Mouse (Mus musculus) layer of hippocampus, adult 11-12 months (tissue): ENCODE data around the gene Vps54.
"Not testable (repeated sequence)": the region's sequence is repeated elsewhere in the genome, so short reads cannot be mapped to it uniquely, and the experiment has no call there.

Source experiments
- DNase-seq: peaks from one replicate; pipeline ENCODE4 v3.0.0; 2022; ENCODE audit warnings: low spot score

Vps54 gene

DNA sequence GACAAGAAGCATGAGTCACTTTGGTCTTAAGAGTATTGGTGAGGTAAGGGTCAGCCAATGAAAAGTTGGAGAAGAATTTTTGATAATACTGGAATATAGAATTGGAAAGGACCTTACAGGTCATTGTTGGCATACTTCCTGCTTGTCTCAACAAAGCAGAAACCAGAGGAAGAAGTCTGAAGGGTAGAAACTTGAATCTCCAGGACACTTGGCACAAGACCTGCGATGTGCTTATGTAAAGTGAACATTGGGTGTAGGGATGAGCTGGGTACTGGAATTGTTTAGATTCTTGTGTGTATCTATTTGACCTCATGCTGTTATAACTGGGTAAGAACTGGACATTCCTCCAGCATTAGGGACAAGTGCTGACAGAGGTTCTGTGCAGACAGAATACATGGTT lies 2.3 kb downstream of the Vps54 start:
- DNase-seq, result no peak

- DNase-seq, result no peak
These were observed 8.3 kb downstream of the Vps54 start for GRCm38 (mm10) chr11:21247203-21247865.

DNA sequence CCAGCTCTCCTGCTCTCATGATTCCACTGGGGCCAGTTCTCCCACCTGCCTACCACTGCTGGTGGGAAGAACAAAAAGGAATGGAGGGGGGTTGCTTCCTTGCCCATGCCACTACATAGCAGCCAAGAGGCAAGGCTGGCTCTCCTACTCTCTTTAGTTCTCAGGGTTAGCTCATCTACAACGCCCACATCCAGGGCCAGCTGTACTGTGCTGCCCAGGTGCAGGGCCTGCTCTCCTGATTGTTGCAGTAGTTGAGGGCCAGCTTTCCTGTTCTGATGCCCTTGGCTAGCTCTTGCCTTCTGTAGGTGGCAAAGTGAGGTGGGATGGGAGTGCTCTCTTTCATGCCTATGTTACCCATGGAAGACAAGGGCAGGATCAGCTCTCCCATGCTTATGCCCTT lies 8.9 kb downstream of the Vps54 start:
- no peak for DNase-seq

DNA sequence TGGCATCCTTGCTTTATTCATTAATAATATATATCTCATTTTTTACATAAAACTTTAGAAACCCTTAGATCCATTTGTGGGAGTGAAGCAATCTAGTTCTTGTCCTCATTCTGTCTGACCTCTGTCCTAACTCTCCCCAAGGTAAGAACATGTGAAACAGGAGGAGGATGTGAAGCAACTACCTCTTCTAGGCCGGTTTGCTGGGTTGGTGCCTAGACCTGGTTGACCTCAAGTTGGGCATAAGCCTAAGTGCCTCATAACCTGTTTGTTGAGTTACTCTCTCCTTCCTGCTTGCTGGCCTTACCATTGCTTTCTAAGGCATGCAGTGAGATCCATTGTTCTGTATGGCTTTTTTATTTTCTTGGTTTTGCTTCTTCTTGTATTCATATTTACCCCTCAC lies 11.3 kb downstream of the Vps54 start:
- DNase-seq, result no peak

- DNase-seq, result not testable (repeated sequence)
These were observed 19.5 kb downstream of the Vps54 start for GRCm38 (mm10) chr11:21258611-21259010.

- DNase-seq, result no peak
These were observed 26.3 kb downstream of the Vps54 start for GRCm38 (mm10) chr11:21265423-21265822.

- no peak for DNase-seq
These were observed 37.1 kb downstream of the Vps54 start for GRCm38 (mm10) chr11:21276151-21276550.

GRCm38 (mm10) chr11:21286391-21286790 lies 47.3 kb downstream of the Vps54 start:
- no peak for DNase-seq

DNA sequence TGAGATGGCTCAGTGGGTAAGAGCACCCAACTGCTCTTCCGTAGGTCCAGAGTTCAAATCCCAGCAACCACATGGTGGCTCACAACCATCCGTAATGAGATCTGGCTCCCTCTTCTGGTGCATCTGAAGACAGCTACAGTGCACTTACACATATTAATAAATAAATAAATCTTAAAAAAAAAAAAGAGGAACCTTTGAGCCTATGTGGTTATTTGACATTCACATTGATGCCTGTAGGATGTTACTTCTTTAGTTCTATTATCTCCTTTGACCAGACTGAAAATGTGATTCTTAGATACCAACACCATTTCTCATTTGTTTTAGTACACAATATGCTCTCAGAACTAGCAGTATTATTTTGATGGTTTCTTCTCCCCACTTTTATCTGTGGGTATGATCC lies 49.1 kb downstream of the Vps54 start:
- DNase-seq, result not testable (repeated sequence)

- DNase-seq, result no peak
These were observed 56.4 kb downstream of the Vps54 start for GRCm38 (mm10) chr11:21295486-21295885.

GRCm38 (mm10) chr11:21303619-21304018 lies 64.5 kb downstream of the Vps54 start:
- DNase-seq, result no peak

DNA sequence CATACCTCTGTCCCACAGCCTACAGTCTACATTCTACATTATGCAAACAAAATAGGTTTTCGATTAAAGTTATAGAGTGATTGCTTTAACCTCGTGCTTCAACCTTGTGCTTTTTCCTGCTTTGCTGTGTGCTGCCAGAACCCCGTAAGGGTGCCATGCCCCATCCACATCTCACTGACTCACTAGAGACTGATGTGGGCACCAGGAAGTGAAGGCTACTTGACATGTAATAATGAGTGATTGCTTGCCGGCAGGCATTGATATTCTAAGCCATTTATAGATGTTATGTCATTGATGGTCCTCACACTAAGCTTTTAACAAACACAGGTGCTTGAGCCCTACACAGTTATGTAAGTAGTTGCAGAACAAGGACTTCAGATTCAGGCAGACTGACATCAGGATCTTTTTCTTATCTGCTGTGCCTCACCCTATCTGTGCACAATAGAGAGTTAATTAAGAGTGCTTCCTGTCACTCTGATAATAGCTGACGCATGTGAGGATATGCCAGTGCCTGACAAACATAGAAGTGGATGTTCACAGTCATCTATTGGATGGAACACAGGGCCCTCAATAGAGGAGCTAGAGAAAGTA lies 68.1 kb downstream of the Vps54 start:
- no peak for DNase-seq

DNA sequence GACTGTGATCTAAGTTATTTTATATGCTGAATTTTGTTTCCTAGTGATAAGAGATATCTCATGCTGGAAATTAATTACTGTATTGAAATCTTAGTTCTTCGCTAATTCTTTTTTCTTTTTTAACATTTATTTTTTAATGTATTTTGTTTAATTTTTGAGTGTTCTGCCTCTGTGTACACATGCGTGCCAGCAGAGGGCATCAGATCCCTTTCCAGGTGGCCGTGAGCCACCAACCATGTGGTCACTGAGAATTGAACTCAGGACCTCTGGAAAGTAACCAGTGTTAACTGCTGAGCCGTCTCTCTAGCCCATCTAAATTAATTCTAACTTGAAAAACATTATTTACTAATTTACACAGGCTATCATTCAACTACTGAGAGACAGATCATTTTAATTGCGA lies 69.0 kb downstream of the Vps54 start:
- no peak for DNase-seq

GRCm38 (mm10) chr11:21309516-21309915 lies 70.4 kb downstream of the Vps54 start:
- DNase-seq, result no peak

- no peak for DNase-seq
These were observed 75.0 kb downstream of the Vps54 start for GRCm38 (mm10) chr11:21313922-21314657.

DNA sequence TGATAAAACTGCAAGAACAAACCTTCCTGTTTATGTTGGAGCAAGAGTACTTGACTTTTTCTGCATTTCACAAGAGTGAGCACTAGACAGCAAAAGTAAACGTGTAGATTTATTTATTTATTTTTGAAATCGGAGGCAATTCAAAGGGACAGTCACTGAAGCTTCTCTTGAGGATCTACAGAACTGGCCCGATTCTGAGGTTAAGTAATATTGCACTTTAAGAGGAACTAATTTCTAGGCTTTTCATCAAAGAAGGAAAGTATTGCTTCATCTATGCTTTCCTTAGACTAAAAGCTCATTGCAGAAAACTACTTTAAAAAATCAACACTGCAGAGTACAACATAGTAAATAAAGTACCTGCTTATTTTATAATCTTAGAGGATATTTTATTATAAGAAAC lies 82.5 kb downstream of the Vps54 start:
- DNase-seq, result no peak

DNA sequence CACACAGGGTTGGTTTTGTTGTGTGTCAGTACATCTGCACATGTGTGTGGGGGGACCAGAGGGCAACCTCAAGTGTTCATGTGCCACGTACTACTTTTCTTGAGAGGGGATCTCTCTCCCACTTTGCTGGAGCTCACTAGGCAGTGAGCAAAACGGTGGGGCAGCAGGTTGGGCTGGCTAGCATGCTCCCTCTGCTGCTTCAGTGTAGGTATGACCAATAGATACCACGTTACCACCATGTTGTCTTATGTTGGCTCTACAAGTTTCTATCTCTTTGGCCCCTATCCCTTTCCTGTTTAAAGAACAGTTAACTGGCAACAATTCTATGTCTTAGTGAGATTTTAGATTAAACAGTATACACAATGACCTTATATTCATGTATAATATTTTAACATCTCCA lies 83.3 kb downstream of the Vps54 start:
- DNase-seq, result no peak

DNA sequence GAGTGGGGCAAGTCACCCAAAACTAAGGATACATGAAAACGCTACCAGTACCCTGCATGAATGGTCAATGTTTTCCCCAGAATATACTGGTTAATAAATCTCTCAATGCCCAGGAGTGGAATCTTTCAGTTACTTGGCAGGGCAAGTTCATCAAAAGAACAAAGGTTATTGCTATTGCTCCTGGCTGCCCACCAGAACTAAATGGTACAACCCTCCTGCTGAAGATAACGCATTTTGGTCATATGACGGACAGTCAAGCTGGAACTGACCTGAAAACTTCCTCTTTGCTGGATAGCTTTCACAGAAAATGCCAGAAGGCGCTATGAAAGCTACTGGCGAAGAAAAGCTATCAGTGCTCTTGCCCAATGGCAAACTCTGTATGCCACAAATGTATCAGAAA lies 86.7 kb downstream of the Vps54 start:
- no peak for DNase-seq

GRCm38 (mm10) chr11:21326770-21327169 lies 87.7 kb downstream of the Vps54 start:
- no peak for DNase-seq

GRCm38 (mm10) chr11:21327486-21327885 lies 88.4 kb downstream of the Vps54 start:
- no peak for DNase-seq

- DNase-seq, result no peak
These were observed 89.1 kb downstream of the Vps54 start for GRCm38 (mm10) chr11:21328141-21328540.

DNA sequence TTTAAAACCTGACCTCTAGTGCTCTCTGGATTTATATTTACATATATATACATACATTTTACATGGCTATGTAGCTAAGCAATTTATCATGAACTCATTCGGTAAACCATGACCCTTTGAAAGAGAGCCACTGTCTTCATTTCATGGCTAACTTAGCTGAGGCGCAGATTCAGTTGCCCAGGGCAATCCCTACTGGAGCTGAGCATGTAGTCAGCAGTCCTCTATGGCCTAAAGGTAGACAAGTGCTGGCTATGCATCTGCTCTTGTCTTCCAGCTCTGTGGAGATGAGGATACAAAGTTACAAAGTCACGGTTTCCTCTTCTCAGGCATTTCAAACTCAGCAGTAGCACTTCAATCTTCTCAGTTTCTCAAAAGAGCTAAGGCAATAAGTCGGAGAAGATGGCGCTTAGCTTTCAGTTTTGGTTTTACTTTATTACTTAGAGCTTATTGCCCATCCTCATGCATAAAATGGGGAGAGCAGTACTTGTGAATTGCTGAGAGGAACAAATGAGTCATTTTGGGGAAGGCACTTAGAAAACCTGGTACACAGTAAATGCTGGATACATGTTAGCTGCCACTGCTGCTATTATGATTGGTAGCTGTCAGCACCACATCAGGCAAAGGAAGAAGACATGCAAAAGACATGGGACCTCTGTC lies 93.7 kb downstream of the Vps54 start:
- no peak for DNase-seq

DNA sequence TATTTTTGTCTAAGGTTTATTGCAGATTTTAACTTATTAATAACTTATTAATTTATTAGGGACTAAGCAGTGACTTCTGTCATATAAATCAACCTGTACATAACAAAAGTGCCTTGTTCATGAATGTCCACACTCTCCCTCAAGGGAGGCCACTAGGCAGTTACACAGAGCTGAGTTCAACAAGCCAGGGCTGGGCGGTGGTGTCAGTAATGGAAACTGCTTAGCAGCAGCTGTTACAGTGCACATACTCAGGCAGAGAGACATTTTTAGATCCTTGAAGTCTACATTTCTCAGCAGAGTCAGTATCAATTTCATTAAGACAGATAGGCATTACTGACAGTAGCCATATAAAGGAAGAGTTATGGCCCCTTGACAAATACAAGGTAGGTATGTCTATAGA lies 98.8 kb downstream of the Vps54 start:
- no peak for DNase-seq
